Mouse (Mus musculus) liver, embryonic 14.5 days (tissue): ENCODE measurements at regions not wholly inside any gene's neighbourhood (a gene's known extent, or its start where the extent isn't known, plus 50 kb on each side); places are given as distances from the start of the nearest gene placed in this dataset.

Source experiments
- CTCF ChIP-seq: IDR thresholded peaks from 2 replicates; pipeline ENCODE4 v1.5.1; 2016; ENCODE audit warnings: antibody characterized with exemption, low read depth, control low read depth
- EP300 ChIP-seq: IDR thresholded peaks from 2 replicates; pipeline ENCODE4 v1.6.1; 2016; ENCODE audit warnings: antibody characterized with exemption, low read depth

- TF ChIP-seq CTCF (no peak), EP300 (no peak)
Observed at GRCm38 (mm10) chr3:106879994-106880393, 53.9 kb upstream of the Olfr266 start.
